Mouse (Mus musculus): ENCODE measurements around the gene Kif1b. TPM values are rescaled to one million over a fixed set of nuclear protein-coding genes. Genes with fewer than 3 reads are reported as not detected.

The Kif1b gene
- polyA plus RNA-seq, 2 experiments, result 3.6 to 4.6 TPM

DNA sequence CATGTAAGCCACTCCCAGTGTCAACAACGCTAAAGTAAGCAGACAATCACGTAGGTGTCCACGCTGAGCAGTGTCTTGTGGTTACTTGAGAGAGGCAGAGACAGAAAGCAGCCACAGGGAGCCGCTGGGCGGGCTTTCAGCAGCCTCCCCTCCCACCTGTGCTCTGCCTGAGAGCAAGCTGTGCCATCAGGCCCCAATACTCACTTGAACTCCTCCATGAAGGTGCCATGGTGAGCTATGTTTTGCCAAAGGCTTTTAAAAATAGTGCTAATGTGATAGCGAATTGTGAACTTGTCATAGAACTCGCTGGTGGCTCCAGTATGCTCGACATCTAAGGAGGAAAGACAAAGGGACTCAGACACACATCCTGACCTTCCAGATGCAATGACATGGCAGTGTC lies 36.8 kb upstream of the Kif1b start:
- H3K4me1 ChIP-seq (replicated peaks; ENCODE audit: control insufficient read depth in 2 of 2, insufficient read depth in 2 of 2, low read length in 1 of 2), result peaks cover 11 to 17% of the 10 kb centered on the region in 2 experiments
- H3K36me3 ChIP-seq (replicated peaks; ENCODE audit: control insufficient read depth, insufficient read depth, low read depth), result peaks cover 25% of the 10 kb centered on the region
- H3K9me3 ChIP-seq (ENCODE audit: control insufficient read depth, low read length), result no peaks in the 10 kb centered on the region
- ATAC-seq (ENCODE audit: insufficient read depth) (no peak), DNase-seq (ENCODE audit: low read depth in 3 of 3, low spot score in 3 of 3) (no peak)
- H3K27ac ChIP-seq, result no peak overlapping the region
- no peak overlapping the region for H3K4me2 ChIP-seq (ENCODE audit: low read depth)
- H3K4me3 ChIP-seq (ENCODE audit: insufficient read depth in 1 of 2, low read depth in 2 of 2, low read length in 2 of 2), result no peak overlapping the region
- WGBS (ENCODE audit: insufficient replicate concordance), result 77% methylated on average over 8 of the region's 8 CpGs
- no peak overlapping the region for H3K9ac ChIP-seq (replicated peaks)
- no peaks in the 10 kb centered on the region for H3K27me3 ChIP-seq (ENCODE audit: control insufficient read depth, insufficient read depth, low read length)
- TF ChIP-seq EP300 (IDR thresholded peaks at IDR 0.05; ENCODE audit: low read depth) (no peak), CTCF (IDR thresholded peaks at IDR 0.05; ENCODE audit: low read depth) (no peak)

GRCm38 (mm10) chr4:149340680-149341079 lies 33.2 kb upstream of the Kif1b start:
- Histone ChIP-seq H3K36me3 (replicated peaks; ENCODE audit: control insufficient read depth, insufficient read depth, low read depth) (peaks cover 10% of the 10 kb centered on the region), H3K27me3 (ENCODE audit: control insufficient read depth, insufficient read depth, low read length) (no peaks in the 10 kb centered on the region), H3K4me1 (replicated peaks; ENCODE audit: control insufficient read depth in 2 of 2, insufficient read depth in 2 of 2, low read length in 1 of 2) (peaks cover 14 to 17% of the 10 kb centered on the region in 2 experiments), H3K27ac (no peak overlapping the region), H3K9me3 (ENCODE audit: control insufficient read depth, low read length) (no peaks in the 10 kb centered on the region), H3K4me2 (ENCODE audit: low read depth) (no peak overlapping the region), H3K4me3 (ENCODE audit: insufficient read depth in 1 of 2, low read depth in 2 of 2, low read length in 2 of 2) (no peak overlapping the region), H3K9ac (replicated peaks) (no peak overlapping the region)
- WGBS (ENCODE audit: insufficient replicate concordance), result 22% methylated on average over 2 of the region's 2 CpGs
- ATAC-seq (ENCODE audit: insufficient read depth), result peak; percentile 34; the same call in 1 of the 2 replicates
- DNase-seq (ENCODE audit: low read depth in 3 of 3, low spot score in 3 of 3), result peak in 1 of 3 experiments; percentile 9
- TF ChIP-seq CTCF (IDR thresholded peaks at IDR 0.05; ENCODE audit: low read depth) (no peak), EP300 (IDR thresholded peaks at IDR 0.05; ENCODE audit: low read depth) (no peak)

DNA sequence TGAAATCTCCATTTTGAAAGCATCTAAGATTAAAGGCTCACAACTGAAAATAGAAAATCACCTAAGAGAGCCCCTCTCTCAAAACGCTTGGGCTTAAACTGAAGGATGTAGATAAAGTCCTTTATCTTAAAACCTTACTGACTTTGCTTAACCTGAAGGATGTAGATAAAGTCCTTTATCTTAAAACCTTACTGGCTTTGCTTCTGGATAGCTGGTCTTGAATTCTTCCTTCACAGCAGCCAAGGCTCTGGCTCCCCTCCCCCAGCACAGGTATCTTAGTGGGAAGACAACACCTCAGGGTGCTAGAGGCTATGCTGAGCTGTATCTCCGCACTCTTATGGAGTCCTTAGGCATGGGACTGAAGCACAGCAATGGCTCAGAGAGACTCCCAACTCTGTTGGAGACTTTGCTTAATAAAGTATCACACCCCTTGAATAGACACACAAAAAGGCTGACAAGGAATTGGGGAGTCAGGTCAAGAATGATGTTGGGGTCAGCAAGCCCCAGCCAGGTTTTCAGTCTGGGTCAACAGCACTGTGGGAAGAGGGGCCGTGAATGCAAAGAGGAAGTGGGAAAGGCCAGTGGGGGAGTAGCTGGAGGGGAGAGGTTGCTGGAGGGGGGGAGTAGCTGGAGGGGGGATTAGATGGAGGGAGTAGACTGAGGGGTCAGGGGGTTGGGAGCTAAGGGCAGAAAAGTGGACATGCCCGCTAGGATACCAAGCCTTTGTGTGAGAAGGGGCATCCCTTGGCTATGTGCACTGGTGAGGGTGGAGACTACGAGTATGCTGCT lies 32.1 kb upstream of the Kif1b start:
- H3K9me3 ChIP-seq (ENCODE audit: control insufficient read depth, low read length), result no peaks in the 10 kb centered on the region
- H3K4me2 ChIP-seq (ENCODE audit: low read depth), result no peak overlapping the region
- H3K36me3 ChIP-seq (replicated peaks; ENCODE audit: control insufficient read depth, insufficient read depth, low read depth), result peaks cover 13% of the 10 kb centered on the region
- H3K27ac ChIP-seq, result no peak overlapping the region
- ATAC-seq (ENCODE audit: insufficient read depth) (peak; percentile 46; the same call in 1 of the 2 replicates), DNase-seq (ENCODE audit: low read depth in 3 of 3, low spot score in 3 of 3) (peak in 1 of 3 experiments; percentile 18)
- 27% methylated on average over 5 of the region's 5 CpGs for WGBS (ENCODE audit: insufficient replicate concordance)
- TF ChIP-seq EP300 (IDR thresholded peaks at IDR 0.05; ENCODE audit: low read depth), result peak; percentile 68
- no peak for TF ChIP-seq CTCF (IDR thresholded peaks at IDR 0.05; ENCODE audit: low read depth)
- H3K27me3 ChIP-seq (ENCODE audit: control insufficient read depth, insufficient read depth, low read length), result no peaks in the 10 kb centered on the region
- H3K9ac ChIP-seq (replicated peaks), result no peak overlapping the region
- H3K4me1 ChIP-seq (replicated peaks; ENCODE audit: control insufficient read depth in 2 of 2, insufficient read depth in 2 of 2, low read length in 1 of 2), result peaks cover 14 to 17% of the 10 kb centered on the region in 2 experiments
- H3K4me3 ChIP-seq (ENCODE audit: insufficient read depth in 1 of 2, low read depth in 2 of 2, low read length in 2 of 2), result no peak overlapping the region

- H3K4me3 ChIP-seq (ENCODE audit: insufficient read depth in 1 of 2, low read depth in 2 of 2, low read length in 2 of 2), result no peak overlapping the region
- peaks cover 16% of the 10 kb centered on the region for H3K36me3 ChIP-seq (replicated peaks; ENCODE audit: control insufficient read depth, insufficient read depth, low read depth)
- no peak overlapping the region for H3K27ac ChIP-seq
- peaks cover 14 to 17% of the 10 kb centered on the region in 2 experiments for H3K4me1 ChIP-seq (replicated peaks; ENCODE audit: control insufficient read depth in 2 of 2, insufficient read depth in 2 of 2, low read length in 1 of 2)
- no peaks in the 10 kb centered on the region for H3K9me3 ChIP-seq (ENCODE audit: control insufficient read depth, low read length)
- no peaks in the 10 kb centered on the region for H3K27me3 ChIP-seq (ENCODE audit: control insufficient read depth, insufficient read depth, low read length)
- H3K4me2 ChIP-seq (ENCODE audit: low read depth), result no peak overlapping the region
- DNase-seq (ENCODE audit: low read depth in 3 of 3, low spot score in 3 of 3) (no peak), ATAC-seq (ENCODE audit: insufficient read depth) (no peak)
- no peak overlapping the region for H3K9ac ChIP-seq (replicated peaks)
- TF ChIP-seq CTCF (IDR thresholded peaks at IDR 0.05; ENCODE audit: low read depth) (no peak), EP300 (IDR thresholded peaks at IDR 0.05; ENCODE audit: low read depth) (no peak)
- 55% methylated on average over 2 of the region's 2 CpGs for WGBS (ENCODE audit: insufficient replicate concordance)
Observed at GRCm38 (mm10) chr4:149338137-149338536, 30.6 kb upstream of the Kif1b start.

GRCm38 (mm10) chr4:149337353-149337752 lies 29.9 kb upstream of the Kif1b start:
- no peak for ATAC-seq (ENCODE audit: insufficient read depth)
- H3K36me3 ChIP-seq (replicated peaks; ENCODE audit: control insufficient read depth, insufficient read depth, low read depth), result peaks cover 22% of the 10 kb centered on the region
- H3K9me3 ChIP-seq (ENCODE audit: control insufficient read depth, low read length), result no peaks in the 10 kb centered on the region
- H3K4me2 ChIP-seq (ENCODE audit: low read depth), result no peak overlapping the region
- peaks cover 14 to 17% of the 10 kb centered on the region in 2 experiments for H3K4me1 ChIP-seq (replicated peaks; ENCODE audit: control insufficient read depth in 2 of 2, insufficient read depth in 2 of 2, low read length in 1 of 2)
- no peak overlapping the region for H3K4me3 ChIP-seq (ENCODE audit: insufficient read depth in 1 of 2, low read depth in 2 of 2, low read length in 2 of 2)
- TF ChIP-seq EP300 (IDR thresholded peaks at IDR 0.05; ENCODE audit: low read depth), result no peak
- no peak for TF ChIP-seq CTCF (IDR thresholded peaks at IDR 0.05; ENCODE audit: low read depth)
- 68% methylated on average over 9 of the region's 9 CpGs for WGBS (ENCODE audit: insufficient replicate concordance)
- no peak overlapping the region for H3K27ac ChIP-seq
- no peaks in the 10 kb centered on the region for H3K27me3 ChIP-seq (ENCODE audit: control insufficient read depth, insufficient read depth, low read length)
- DNase-seq (ENCODE audit: low read depth in 3 of 3, low spot score in 3 of 3), result no peak
- H3K9ac ChIP-seq (replicated peaks), result no peak overlapping the region

All from liver, embryonic 14.5 days (tissue).